Mouse (Mus musculus): ENCODE measurements around the gene Hrnr. TPM values are rescaled to one million over a fixed set of nuclear protein-coding genes. Genes with fewer than 3 reads are reported as not detected.

The Hrnr gene
- polyA plus RNA-seq, 1 experiment: not detected

- Histone ChIP-seq H3K27ac (ENCODE audit: insufficient read depth, low read depth, low read length) (no peak overlapping the region), H3K4me3 (ENCODE audit: insufficient read depth, low read depth, low read length) (no peak overlapping the region), H3K4me1 (ENCODE audit: control insufficient read depth, insufficient read depth, low read length) (no peaks in the 10 kb centered on the region), H3K36me3 (ENCODE audit: control insufficient read depth, insufficient read depth, low read length) (no peaks in the 10 kb centered on the region), H3K27me3 (replicated peaks; ENCODE audit: control insufficient read depth, insufficient read depth, low read length) (no peaks in the 10 kb centered on the region)
- WGBS: 83% methylated on average over 6 of the region's 6 CpGs
- DNase-seq: no peak
- TF ChIP-seq CTCF (conservative IDR thresholded peaks at IDR 0.05; ENCODE audit: insufficient read depth, insufficient read length, low read depth, low read length): no peak
- no peak for TF ChIP-seq POLR2A (IDR thresholded peaks at IDR 0.05; ENCODE audit: low read depth, low read length)
These were observed 53.9 kb downstream of the Hrnr start for GRCm38 (mm10) chr3:93373416-93373815.

- Histone ChIP-seq H3K4me3 (ENCODE audit: insufficient read depth, low read depth, low read length) (no peak overlapping the region), H3K27ac (ENCODE audit: insufficient read depth, low read depth, low read length) (no peak overlapping the region), H3K36me3 (ENCODE audit: control insufficient read depth, insufficient read depth, low read length) (no peaks in the 10 kb centered on the region), H3K4me1 (ENCODE audit: control insufficient read depth, insufficient read depth, low read length) (no peaks in the 10 kb centered on the region), H3K27me3 (replicated peaks; ENCODE audit: control insufficient read depth, insufficient read depth, low read length) (no peaks in the 10 kb centered on the region)
- no peak for TF ChIP-seq CTCF (conservative IDR thresholded peaks at IDR 0.05; ENCODE audit: insufficient read depth, insufficient read length, low read depth, low read length)
- TF ChIP-seq POLR2A (IDR thresholded peaks at IDR 0.05; ENCODE audit: low read depth, low read length): no peak
- DNase-seq: no peak
- 78% methylated on average over 1 of the region's 1 CpGs for WGBS
These were observed 55.6 kb downstream of the Hrnr start for GRCm38 (mm10) chr3:93375196-93375595.

- no peak for TF ChIP-seq CTCF (conservative IDR thresholded peaks at IDR 0.05; ENCODE audit: insufficient read depth, insufficient read length, low read depth, low read length)
- TF ChIP-seq POLR2A (IDR thresholded peaks at IDR 0.05; ENCODE audit: low read depth, low read length): no peak
- DNase-seq: no peak
- Histone ChIP-seq H3K4me1 (ENCODE audit: control insufficient read depth, insufficient read depth, low read length) (no peaks in the 10 kb centered on the region), H3K36me3 (ENCODE audit: control insufficient read depth, insufficient read depth, low read length) (no peaks in the 10 kb centered on the region), H3K4me3 (ENCODE audit: insufficient read depth, low read depth, low read length) (no peak overlapping the region), H3K27ac (ENCODE audit: insufficient read depth, low read depth, low read length) (no peak overlapping the region), H3K27me3 (replicated peaks; ENCODE audit: control insufficient read depth, insufficient read depth, low read length) (no peaks in the 10 kb centered on the region)
- 88% methylated on average over 5 of the region's 5 CpGs for WGBS
These were observed 56.1 kb downstream of the Hrnr start for GRCm38 (mm10) chr3:93375601-93376000.

- WGBS: 69% methylated on average over 4 of the region's 4 CpGs
These were observed 58.6 kb downstream of the Hrnr start for GRCm38 (mm10) chr3:93378146-93378545.

More at GRCm38 (mm10) chr3:93378146-93378545, 58.6 kb downstream of the Hrnr start:
- TF ChIP-seq CTCF (conservative IDR thresholded peaks at IDR 0.05; ENCODE audit: insufficient read depth, insufficient read length, low read depth, low read length): no peak
- no peak for TF ChIP-seq POLR2A (IDR thresholded peaks at IDR 0.05; ENCODE audit: low read depth, low read length)
- no peak for DNase-seq
- H3K27ac ChIP-seq (ENCODE audit: insufficient read depth, low read depth, low read length): no peak overlapping the region
- no peaks in the 10 kb centered on the region for H3K4me1 ChIP-seq (ENCODE audit: control insufficient read depth, insufficient read depth, low read length)
- H3K36me3 ChIP-seq (ENCODE audit: control insufficient read depth, insufficient read depth, low read length): no peaks in the 10 kb centered on the region
- H3K4me3 ChIP-seq (ENCODE audit: insufficient read depth, low read depth, low read length): no peak overlapping the region
- no peaks in the 10 kb centered on the region for H3K27me3 ChIP-seq (replicated peaks; ENCODE audit: control insufficient read depth, insufficient read depth, low read length)

Other genes starting within 250 kb of the Hrnr start
- not detected in 2 replicates for gene Crnn, start 175.0 kb upstream of the Hrnr start, polyA plus RNA-seq (2012; rRNA removed)
- not detected in 2 replicates for gene Flg2, start 122.5 kb upstream of the Hrnr start, polyA plus RNA-seq (2012; rRNA removed)
- not detected in 2 replicates for gene Flg, start 46.2 kb upstream of the Hrnr start, polyA plus RNA-seq (2012; rRNA removed)
- gene Rptn, start 74.0 kb downstream of the Hrnr start, polyA plus RNA-seq (2012; rRNA removed): not detected in 2 replicates
- 0.83 and 1.5 TPM in 2 replicates for gene Tchh, start 122.6 kb downstream of the Hrnr start, polyA plus RNA-seq (2012; rRNA removed)
- 0.34 and 0.47 TPM in 2 replicates for gene Tchhl1, start 149.0 kb downstream of the Hrnr start, polyA plus RNA-seq (2012; rRNA removed)
- 183 and 285 TPM in 2 replicates for gene S100a11, start 200.7 kb downstream of the Hrnr start, polyA plus RNA-seq (2012; rRNA removed)
- 83.6 and 104 TPM in 2 replicates for gene S100a10, start 235.3 kb downstream of the Hrnr start, polyA plus RNA-seq (2012; rRNA removed)